In the genomic region with DNA sequence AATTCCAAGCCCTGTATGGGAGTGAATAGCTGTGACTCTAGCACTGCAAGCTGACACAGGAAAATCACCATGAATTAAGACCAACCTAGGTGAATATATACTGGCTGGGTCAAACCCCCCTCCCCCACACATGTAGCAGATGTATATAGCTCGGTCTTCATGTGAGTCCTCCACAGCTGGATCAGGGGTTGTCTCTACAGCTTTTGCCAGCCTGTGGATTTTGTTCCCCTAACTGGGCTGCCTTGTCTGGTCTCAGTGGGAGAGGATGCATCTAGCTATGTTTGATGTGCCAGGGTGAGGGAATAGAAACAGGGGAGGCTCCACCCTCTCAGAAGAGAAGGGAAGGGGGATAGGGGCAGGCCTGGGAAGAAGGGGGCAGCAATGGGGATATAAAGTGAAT, we compare ENCODE assay signal across 12 mouse cellular contexts. TPM values are rescaled to one million over a fixed set of nuclear protein-coding genes. Genes with fewer than 3 reads are reported as not detected.
DNase-seq lines count a peak whose midpoint lies in the region; ATAC-seq and TF ChIP-seq lines count a peak whose summit lies in the region.
"Had no signal": no experiment of that assay in that cellular context is flagged by ENCODE, and none has a peak within 500 bp of the region (broad histone marks: within the 10 kb centered on the region; RNA-seq: fewer than 3 reads in every experiment).

No protein-coding gene starts in this region.

- no peak overlapping the region; the same call in 1 of the 2 replicates for H3K9ac ChIP-seq in midbrain, embryonic 14.5 days (replicated peaks; ENCODE audit: low read length)

- TF ChIP-seq CTCF in testis, adult 2 months (IDR thresholded peaks at IDR 0.05; ENCODE audit: control insufficient read depth, insufficient read depth, insufficient replicate concordance, low read depth, low read length) = no peak

- no peak for ATAC-seq in midbrain, embryonic 14.5 days (ENCODE audit: low FRiP score, low TSS enrichment)
- ATAC-seq: liver, postnatal 0 days had no signal

- peak; percentile 5 for DNase-seq in cerebellum, adult 8-10 months
- DNase-seq in cerebellum, adult 11 months = no peak
- DNase-seq in testis, postnatal 14 days (ENCODE audit: low spot score) = no peak
- DNase-seq in midbrain, embryonic 14.5 days = no peak
- no peak for DNase-seq in spleen, postnatal 14 days (ENCODE audit: low spot score in 2 of 2)
- no peak for DNase-seq in adrenal gland, adult 8-10 months
- DNase-seq in layer of hippocampus, postnatal 10 days (ENCODE audit: low spot score in 2 of 2) = no peak
- DNase-seq: adrenal gland, postnatal 25 days; cerebellum, postnatal 14 days; liver, postnatal 0 days had no signal

- no peak for TF ChIP-seq POLR2A in testis, adult 2 months (IDR thresholded peaks at IDR 0.05; ENCODE audit: control insufficient read depth, low read depth, low read length)

- H3K4me2 ChIP-seq in midbrain, embryonic 14.5 days (ENCODE audit: low read length) = peak overlapping the region; percentile 87

- H3K27me3 ChIP-seq in testis, adult 2 months (ENCODE audit: control insufficient read depth, insufficient read depth, low read length) = no peaks in the 10 kb centered on the region
- H3K27me3 ChIP-seq in midbrain, embryonic 14.5 days (ENCODE audit: control insufficient read depth, insufficient read depth, low read length) = no peaks in the 10 kb centered on the region

- H3K4me3 ChIP-seq in testis, adult 2 months (ENCODE audit: control insufficient read depth, low read depth, low read length) = peak overlapping the region; percentile 10; the same call in 1 of the 2 replicates
- peak overlapping the region; percentile 100 for H3K4me3 ChIP-seq in midbrain, embryonic 14.5 days (replicated peaks; ENCODE audit: low read depth, low read length)

- no peak overlapping the region for H3K27ac ChIP-seq in testis, adult 2 months (ENCODE audit: control insufficient read depth, insufficient read depth, low read depth, low read length)
- H3K27ac ChIP-seq in midbrain, embryonic 14.5 days (replicated peaks; ENCODE audit: low read depth, low read length) = no peak overlapping the region

- H3K36me3 ChIP-seq in testis, adult 2 months (ENCODE audit: control insufficient read depth, insufficient read depth, low read length) = no peaks in the 10 kb centered on the region
- H3K36me3 ChIP-seq in midbrain, embryonic 14.5 days (ENCODE audit: control insufficient read depth, insufficient read depth, low read length) = peaks cover 16% of the 10 kb centered on the region

- H3K9me3 ChIP-seq in midbrain, embryonic 14.5 days (ENCODE audit: control insufficient read depth, low read length) = no peaks in the 10 kb centered on the region

- WGBS in midbrain, embryonic 14.5 days = 58% methylated on average over 1 of the region's 1 CpGs

- H3K4me1 ChIP-seq in testis, adult 2 months (ENCODE audit: control insufficient read depth, insufficient read depth, low read length) = peaks cover 24% of the 10 kb centered on the region
- H3K4me1 ChIP-seq in midbrain, embryonic 14.5 days (ENCODE audit: control insufficient read depth, insufficient read depth, low read length) = peaks cover 19% of the 10 kb centered on the region

RNA-seq across cellular contexts. Expression of gene Zfp629, which starts 0.7 kb away (rescaled TPM):
- 10.4 and 14.9 TPM in 2 replicates for polyA plus RNA-seq in testis, adult 2 months (2012; rRNA removed)
- 22.4 and 31.6 TPM in 2 replicates for polyA plus RNA-seq in midbrain, embryonic 14.5 days (2014; fragmentation: Nextera tagmentation; extraction: Ambion mirVana)
- 10 to 100 TPM; 16.5 to 28.8 (median 23.3) TPM for total RNA-seq in adrenal gland, adult 8-10 months (2022)
- total RNA-seq in layer of hippocampus, postnatal 10 days (2021) = 10 to 100 TPM; 25.1 to 31.8 TPM

RNA-seq across cellular contexts. Expression of gene Rnf40, which starts 27.8 kb away (rescaled TPM):
- 56.5 and 63.5 TPM in 2 replicates for polyA plus RNA-seq in testis, adult 2 months (2012; rRNA removed)
- 40.7 and 45.0 TPM in 2 replicates for polyA plus RNA-seq in midbrain, embryonic 14.5 days (2014; fragmentation: Nextera tagmentation; extraction: Ambion mirVana)
- total RNA-seq in adrenal gland, adult 8-10 months (2022) = 10 to 100 TPM; 50.1 to 81.9 (median 70.9) TPM
- total RNA-seq in layer of hippocampus, postnatal 10 days (2021) = 10 to 100 TPM; 70.6 to 71.3 TPM

RNA-seq across cellular contexts. Expression of gene Ccdc189, which starts 27.9 kb away (rescaled TPM):
- polyA plus RNA-seq in testis, adult 2 months (2012; rRNA removed) = 200 and 220 TPM in 2 replicates
- polyA plus RNA-seq in midbrain, embryonic 14.5 days (2014; fragmentation: Nextera tagmentation; extraction: Ambion mirVana) = 9.0 and 12.8 TPM in 2 replicates
- total RNA-seq in adrenal gland, adult 8-10 months (2022) = 10 to 100 TPM in 2 of 4 experiments, 1 to 10 TPM in 2; 8.8 to 13.0 (median 10.5) TPM
- 10 to 100 TPM; 10.5 to 11.2 TPM for total RNA-seq in layer of hippocampus, postnatal 10 days (2021)

RNA-seq across cellular contexts. Expression of gene Phkg2, which starts 43.2 kb away (rescaled TPM):
- 1,776 and 1,820 TPM in 2 replicates for polyA plus RNA-seq in testis, adult 2 months (2012; rRNA removed)
- 54.8 and 61.6 TPM in 2 replicates for polyA plus RNA-seq in midbrain, embryonic 14.5 days (2014; fragmentation: Nextera tagmentation; extraction: Ambion mirVana)
- 10 to 100 TPM; 50.0 to 65.5 (median 55.9) TPM for total RNA-seq in adrenal gland, adult 8-10 months (2022)
- 10 to 100 TPM; 69.4 to 76.3 TPM for total RNA-seq in layer of hippocampus, postnatal 10 days (2021)

RNA-seq across cellular contexts. Expression of gene Tmem265, which starts 55.1 kb away (rescaled TPM):
- polyA plus RNA-seq in testis, adult 2 months (2012; rRNA removed) = 4.3 and 4.5 TPM in 2 replicates
- 5.1 and 14.5 TPM in 2 replicates for polyA plus RNA-seq in midbrain, embryonic 14.5 days (2014; fragmentation: Nextera tagmentation; extraction: Ambion mirVana)
- not detected for total RNA-seq in adrenal gland, adult 8-10 months (2022)
- total RNA-seq in layer of hippocampus, postnatal 10 days (2021) = 1 to 10 TPM in 1 of 2 experiments, under 1 TPM in 1; 0.80 to 2.4 TPM
- total RNA-seq: adrenal gland, postnatal 25 days; heart, postnatal 25 days had no signal
